Mouse (Mus musculus) thymus, adult 2 months (tissue): ENCODE measurements at regions not wholly inside any gene's neighbourhood (a gene's known extent, or its start where the extent isn't known, plus 50 kb on each side); places are given as distances from the start of the nearest gene placed in this dataset.

Source experiments
- CTCF ChIP-seq: fragments of 200-500 bp; IDR thresholded peaks from 2 replicates; pipeline ENCODE4 v1.5.1; 2012; ENCODE audit warnings: mild to moderate bottlenecking, control low read depth, low read length, moderate library complexity, borderline replicate concordance; ENCODE audit not compliant: control insufficient read depth, poor library complexity, insufficient read depth; ENCODE audit errors: extremely low read depth
- POLR2A ChIP-seq: fragments of 200-500 bp; IDR thresholded peaks from 2 replicates; pipeline ENCODE4 v1.6.1; 2012; ENCODE audit warnings: mild to moderate bottlenecking, low read length, control low read depth, moderate library complexity; ENCODE audit not compliant: control insufficient read depth, poor library complexity, insufficient read depth; ENCODE audit errors: extremely low read depth

- TF ChIP-seq POLR2A, result no peak
- TF ChIP-seq CTCF, result no peak
Observed at GRCm38 (mm10) chr6:84266736-84267135, 258.3 kb downstream of the Dysf start.
